Mouse (Mus musculus) limb, embryonic 10.5 days (tissue): ENCODE measurements around the gene Taar7f. TPM values are rescaled to one million over a fixed set of nuclear protein-coding genes. Genes with fewer than 3 reads are reported as not detected.
"Not testable (repeated sequence)": the region's sequence is repeated elsewhere in the genome, so short reads cannot be mapped to it uniquely, and the experiment has no call there.

ENCODE experiments used
- DNase-seq: peaks from one replicate; pipeline ENCODE4 v3.0.0-alpha.2; 2017; ENCODE audit warnings: low spot score
- H3K27ac ChIP-seq: fragments of 300-500 bp; sonication (generic); 2 replicates; pipeline ENCODE4 v1.5.1; 2016; ENCODE audit warnings: mild to moderate bottlenecking
- H3K27me3 ChIP-seq: fragments of 300-500 bp; sonication (generic); 2 replicates; pipeline ENCODE4 v1.6.1; 2016; ENCODE audit warnings: low read depth, mild to moderate bottlenecking; ENCODE audit not compliant: poor library complexity, severe bottlenecking
- H3K36me3 ChIP-seq: fragments of 300-500 bp; sonication (generic); 2 replicates; pipeline ENCODE4 v1.6.1; 2016; ENCODE audit warnings: mild to moderate bottlenecking, moderate library complexity
- H3K4me1 ChIP-seq: fragments of 300-500 bp; sonication (generic); 2 replicates; pipeline ENCODE4 v1.6.1; 2016
- H3K4me3 ChIP-seq: fragments of 300-500 bp; sonication (generic); 2 replicates; pipeline ENCODE4 v1.5.1; 2016; ENCODE audit warnings: mild to moderate bottlenecking, moderate library complexity
- H3K9me3 ChIP-seq: fragments of 300-500 bp; sonication (generic); replicated peaks from 2 replicates; pipeline ENCODE4 v1.6.1; 2016; ENCODE audit warnings: mild to moderate bottlenecking
- whole genome bisulfite sequencing: fragments of 180-500 bp; shearing (Covaris S2); methylation state at CpG from one replicate; pipeline ENCODE4 v1.1.7; 2016; 5-methylcytosine and 5-hydroxymethylcytosine counted together
- polyA plus RNA-seq: library from polyadenylated mRNA; unstranded; fragments of >200 nt; fragmentation: Nextera tagmentation; extraction: Ambion mirVana; gene quantifications from 2 replicates; pipeline ENCODE4 v1.2.1, GENCODE M21; 2016

The Taar7f gene
- polyA plus RNA-seq, 1 experiment from 2014 or later = not detected

- DNase-seq = no peak
- WGBS = 82% methylated on average over 5 of the region's 5 CpGs
- H3K27me3 ChIP-seq = no peaks in the 10 kb centered on the region
- H3K4me1 ChIP-seq = no peaks in the 10 kb centered on the region
- no peak overlapping the region for H3K27ac ChIP-seq
- H3K9me3 ChIP-seq = no peaks in the 10 kb centered on the region
- H3K36me3 ChIP-seq = no peaks in the 10 kb centered on the region
- no peak overlapping the region for H3K4me3 ChIP-seq
Measured at GRCm38 (mm10) chr10:24085936-24086335, 36.6 kb downstream of the Taar7f start.

- no peaks in the 10 kb centered on the region for H3K36me3 ChIP-seq
- DNase-seq = no peak
- H3K27ac ChIP-seq = no peak overlapping the region
- WGBS = 91% methylated on average over 5 of the region's 5 CpGs
- no peaks in the 10 kb centered on the region for H3K27me3 ChIP-seq
- H3K4me3 ChIP-seq = no peak overlapping the region
- no peaks in the 10 kb centered on the region for H3K9me3 ChIP-seq
- H3K4me1 ChIP-seq = no peaks in the 10 kb centered on the region
Measured at GRCm38 (mm10) chr10:24086555-24086954, 37.2 kb downstream of the Taar7f start.

GRCm38 (mm10) chr10:24087168-24087567 is 37.9 kb downstream of the Taar7f start:
- Histone ChIP-seq H3K27ac (no peak overlapping the region), H3K36me3 (no peaks in the 10 kb centered on the region), H3K9me3 (no peaks in the 10 kb centered on the region), H3K4me1 (no peaks in the 10 kb centered on the region), H3K27me3 (no peaks in the 10 kb centered on the region), H3K4me3 (no peak overlapping the region)
- whole genome bisulfite sequencing = 98% methylated on average over 2 of the region's 2 CpGs
- no peak for DNase-seq

GRCm38 (mm10) chr10:24092194-24092593 is 42.9 kb downstream of the Taar7f start, which contains the start of gene Taar8b:
TSS of gene Taar8b (minus strand) at chr10:24092294.
- H3K27ac ChIP-seq = no peak within 1 kb of the TSS
- no peaks in the 10 kb centered on the region for H3K27me3 ChIP-seq
- no peak within 1 kb of the TSS for H3K4me3 ChIP-seq
- no peak for DNase-seq
- no peaks in the 10 kb centered on the region for H3K36me3 ChIP-seq
- H3K9me3 ChIP-seq = no peaks in the 10 kb centered on the region
- H3K4me1 ChIP-seq = no peaks in the 10 kb centered on the region
- 80% methylated on average over 2 of the region's 2 CpGs for WGBS

GRCm38 (mm10) chr10:24097010-24097409 is 47.7 kb downstream of the Taar7f start:
- 63% methylated on average over 2 of the region's 2 CpGs for WGBS
- H3K27ac ChIP-seq, DNase-seq, H3K4me1 ChIP-seq, H3K36me3 ChIP-seq, H3K27me3 ChIP-seq, H3K9me3 ChIP-seq, H3K4me3 ChIP-seq: not testable (repeated sequence)

Other genes starting within 250 kb of the Taar7f start
- gene Vnn3, start 198.0 kb upstream of the Taar7f start, polyA plus RNA-seq = not detected in 2 replicates
- gene Vnn1, start 154.8 kb upstream of the Taar7f start, polyA plus RNA-seq = 0.43 and 0.68 TPM in 2 replicates
- not detected in 2 replicates for gene Taar1, start 129.2 kb upstream of the Taar7f start, polyA plus RNA-seq
- gene Taar2, start 110.9 kb upstream of the Taar7f start, polyA plus RNA-seq = not detected in 2 replicates
- gene Taar3, start 100.0 kb upstream of the Taar7f start, polyA plus RNA-seq = not detected in 2 replicates
- gene Taar4, start 89.0 kb upstream of the Taar7f start, polyA plus RNA-seq = not detected in 2 replicates
- not detected in 2 replicates for gene Taar5, start 78.8 kb upstream of the Taar7f start, polyA plus RNA-seq
- not detected in 2 replicates for gene Taar6, start 63.9 kb upstream of the Taar7f start, polyA plus RNA-seq
- not detected in 2 replicates for gene Taar7a, start 56.0 kb upstream of the Taar7f start, polyA plus RNA-seq
- gene Taar7b, start 49.6 kb upstream of the Taar7f start, polyA plus RNA-seq = not detected in 2 replicates
- not detected in 2 replicates for gene Taar7d, start 22.3 kb upstream of the Taar7f start, polyA plus RNA-seq
- gene Taar7e, start 11.9 kb upstream of the Taar7f start, polyA plus RNA-seq = not detected in 2 replicates
- gene Taar8a, start 27.0 kb downstream of the Taar7f start, polyA plus RNA-seq = not detected in 2 replicates
- gene Taar8b, start 42.8 kb downstream of the Taar7f start, polyA plus RNA-seq = not detected in 2 replicates
- gene Taar8c, start 52.4 kb downstream of the Taar7f start, polyA plus RNA-seq = not detected in 2 replicates
- not detected in 2 replicates for gene Taar9, start 60.0 kb downstream of the Taar7f start, polyA plus RNA-seq
- 23.7 and 34.1 TPM in 2 replicates for gene Stx7, start 99.8 kb downstream of the Taar7f start, polyA plus RNA-seq
- 3.2 and 6.0 TPM in 2 replicates for gene Moxd1, start 174.0 kb downstream of the Taar7f start, polyA plus RNA-seq